Mouse (Mus musculus) left cerebral cortex, postnatal 4 days (tissue): ENCODE results near the gene Zkscan5. TPM values are rescaled to one million over a fixed set of nuclear protein-coding genes. Genes with fewer than 3 reads are reported as not detected.
"Not testable (repeated sequence)": the region's sequence is repeated elsewhere in the genome, so short reads cannot be mapped to it uniquely, and the experiment has no call there.

Experiments used
- DNase-seq: peaks from one replicate; pipeline ENCODE4 v3.0.0-alpha.2; 2022
- intact Hi-C: fragments of 180-260 bp; cut with DNase I; formaldehyde crosslinking; loops from one replicate; pipeline ENCODE4 v1.15.1; 2025
- total RNA-seq, 2 experiments: library from RNA; stranded (reverse); gene quantifications; 2 replicates each; pipeline ENCODE4 v1.2.3; 2021

Gene Zkscan5
- total RNA-seq = 10 to 100 TPM; 15.5 to 16.0 TPM

DNA sequence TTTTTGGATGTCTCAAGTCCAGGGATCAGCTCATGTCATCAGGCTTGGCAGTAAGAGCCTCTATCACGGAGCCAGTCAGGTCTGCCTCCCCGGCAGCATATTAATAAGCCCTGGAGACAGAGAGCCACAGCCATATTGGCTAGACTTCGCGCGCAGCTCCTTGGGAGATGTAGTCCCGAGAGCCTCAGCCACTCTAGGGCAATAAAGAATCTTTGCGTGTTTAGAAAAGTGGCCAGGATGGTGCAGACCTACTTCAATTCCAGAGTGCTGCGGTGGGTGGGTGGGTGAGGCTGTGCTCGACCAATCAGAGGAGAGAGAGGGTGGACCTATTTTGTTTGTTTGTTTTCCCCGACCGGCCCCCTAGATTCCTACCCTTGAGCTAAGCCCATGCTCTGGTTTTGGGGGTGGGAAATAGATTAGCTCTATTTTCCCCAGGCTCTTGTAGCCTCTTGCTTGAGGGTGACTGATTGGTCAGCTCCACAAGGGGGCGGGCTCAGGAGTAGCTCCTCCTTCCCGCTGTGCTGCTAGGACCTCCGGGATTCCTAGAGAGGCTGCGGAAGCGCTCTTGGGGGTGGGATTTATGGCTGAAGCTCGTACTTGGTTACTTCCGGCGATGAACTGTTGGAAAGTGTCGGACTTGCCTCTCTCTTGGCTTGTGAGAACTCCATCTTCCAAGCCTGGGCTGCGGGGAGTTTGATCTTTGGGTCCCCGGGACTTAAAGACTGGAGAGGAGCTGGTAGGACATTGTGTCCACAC lies at the start of gene Zkscan5:
TSS of gene Zkscan5 (plus strand) at position 627 of the 756 bp plus-strand sequence.
- intact Hi-C loops = no loop called here
- DNase-seq = peak; percentile 99

DNA sequence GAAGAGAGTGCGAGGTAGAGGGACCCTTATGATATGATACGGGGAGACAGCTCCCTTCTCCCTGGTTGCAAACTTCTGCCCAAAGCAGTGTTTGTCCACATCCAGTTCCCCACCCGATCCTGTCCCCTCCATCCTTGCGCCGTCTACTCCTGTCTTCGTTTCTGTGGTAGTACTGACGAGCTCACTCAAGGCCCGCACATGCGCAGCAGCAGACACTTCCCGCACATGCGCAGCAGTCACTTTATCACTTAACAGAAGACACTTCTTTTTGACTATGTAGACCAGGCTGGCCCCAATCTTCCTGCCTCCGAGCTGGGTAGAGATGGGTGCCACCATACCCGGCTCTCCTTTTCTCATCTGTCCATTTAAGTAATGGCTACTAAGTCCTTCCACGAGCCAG lies 43.0 kb upstream of the Zkscan5 start:
- DNase-seq = no peak
- intact Hi-C loops = no loop called here

GRCm38 (mm10) chr5:145164710-145165109 lies 39.7 kb upstream of the Zkscan5 start:
- intact Hi-C loops = no loop called here
- DNase-seq = no peak

DNA sequence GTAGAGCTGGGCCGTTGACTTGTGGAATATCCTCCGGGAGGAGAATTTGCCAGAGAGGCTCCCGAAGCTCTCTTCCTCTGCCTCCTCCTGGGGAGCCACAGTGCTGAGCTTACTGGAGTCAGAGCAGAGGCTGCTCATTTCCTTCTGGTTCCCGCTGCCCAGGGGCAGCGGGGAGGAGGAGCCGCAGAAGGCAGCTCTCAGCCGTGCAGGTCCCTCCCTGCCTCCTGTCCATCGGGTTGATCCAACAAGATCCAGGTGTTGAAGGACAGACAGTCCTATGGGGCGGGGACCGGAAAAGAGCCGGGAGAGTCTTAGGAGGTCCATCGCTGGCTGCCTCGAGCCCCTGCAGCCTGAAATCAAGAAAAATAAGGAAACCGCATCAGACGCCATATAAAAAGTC lies 39.2 kb upstream of the Zkscan5 start:
- intact Hi-C loops = no loop called here

GRCm38 (mm10) chr5:145166536-145167305 lies 37.6 kb upstream of the Zkscan5 start, which contains the start of the genes Ptcd1 and Cpsf4:
Gene Ptcd1 (minus strand): TSS chr5:145167108.
Gene Cpsf4 (plus strand): TSS chr5:145167213.
- intact Hi-C loops = no loop called here
- DNase-seq = peak; percentile 99

More for the DNA sequence above, 39.2 kb upstream of the Zkscan5 start:
- DNase-seq = no peak

DNA sequence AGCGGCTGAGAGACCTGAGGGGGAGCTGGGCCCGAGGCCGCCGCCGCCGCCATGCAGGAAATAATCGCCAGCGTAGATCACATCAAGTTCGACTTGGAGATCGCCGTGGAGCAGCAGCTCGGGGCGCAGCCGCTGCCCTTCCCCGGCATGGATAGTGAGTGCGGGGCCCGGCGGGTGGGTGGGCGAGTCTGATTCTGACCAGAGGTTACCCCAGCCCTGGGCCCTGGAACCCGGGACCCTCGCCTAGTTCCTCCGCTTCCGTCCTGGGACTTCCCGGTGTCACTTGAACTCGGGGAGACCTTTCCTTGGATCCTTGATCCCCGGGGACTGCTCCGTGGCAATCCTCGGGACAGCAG lies 37.1 kb upstream of the Zkscan5 start:
- no peak for DNase-seq
- intact Hi-C loops = no loop called here

DNA sequence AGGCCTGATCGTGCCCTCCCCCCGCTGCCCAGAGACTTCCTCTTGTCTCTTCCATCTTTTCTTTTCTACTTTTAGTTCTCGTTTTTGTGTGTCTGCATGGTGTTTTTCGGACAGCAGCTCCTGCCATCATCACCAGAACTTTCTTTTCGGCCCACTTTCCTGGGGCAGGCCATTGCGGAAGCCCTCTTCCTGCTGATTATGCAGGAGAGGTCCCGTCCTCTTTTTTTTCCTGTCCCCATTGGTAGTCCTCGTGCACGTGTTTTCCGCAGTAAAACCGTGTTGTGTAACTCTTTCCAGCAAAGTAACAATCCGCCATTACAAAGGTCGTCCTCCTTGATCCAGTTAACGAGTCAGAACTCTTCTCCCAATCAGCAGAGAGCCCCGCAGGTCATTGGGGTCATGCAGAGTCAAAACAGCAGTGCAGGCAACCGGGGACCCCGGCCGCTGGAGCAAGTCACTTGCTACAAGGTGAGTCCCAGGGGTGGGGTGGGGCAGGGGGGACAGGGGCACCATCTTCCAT lies 25.8 kb upstream of the Zkscan5 start:
- intact Hi-C loops = no loop called here
- no peak for DNase-seq

DNA sequence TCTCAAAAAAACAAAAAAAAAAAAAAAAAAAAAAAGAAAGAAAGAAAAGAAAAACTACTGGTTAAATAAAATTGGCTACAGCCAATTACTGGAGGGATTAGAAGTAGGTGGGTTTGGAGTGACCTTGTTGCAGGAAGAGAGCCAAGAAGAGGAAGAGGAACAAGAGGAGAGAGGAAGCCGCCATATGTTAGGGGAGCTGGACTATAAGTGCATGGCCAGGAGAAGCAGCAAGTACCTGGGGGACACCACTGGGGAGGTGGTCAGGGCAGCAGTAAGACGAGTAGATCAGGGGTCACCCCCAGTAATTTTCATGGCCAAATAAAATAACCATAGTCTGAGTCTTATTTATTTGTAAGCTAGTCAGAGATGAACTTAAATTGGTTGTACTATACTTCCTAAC lies 19.1 kb upstream of the Zkscan5 start:
- no peak for DNase-seq
- intact Hi-C loops = no loop called here

- intact Hi-C loops = no loop called here
- no peak for DNase-seq
Observed at GRCm38 (mm10) chr5:145189416-145189815, 14.9 kb upstream of the Zkscan5 start.

DNA sequence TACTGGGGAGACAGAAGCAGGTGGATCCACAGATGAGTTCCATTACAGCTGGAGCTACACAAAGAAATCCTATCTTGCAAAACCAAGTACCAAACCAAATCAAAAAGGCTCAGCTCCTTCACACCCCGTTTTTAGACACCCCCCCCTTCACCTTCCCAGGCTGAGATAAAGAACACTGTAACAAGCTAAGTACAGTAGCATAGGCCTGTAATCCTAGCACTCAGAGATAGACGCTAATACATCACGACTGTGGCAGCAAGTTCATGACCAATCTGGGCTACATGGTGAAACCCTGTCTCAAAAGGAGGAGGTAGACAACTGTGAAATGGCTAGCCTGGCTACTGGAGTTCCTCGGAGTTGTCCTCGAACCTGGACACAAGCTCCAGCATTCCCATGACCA lies 14.0 kb upstream of the Zkscan5 start:
- no peak for DNase-seq
- intact Hi-C loops = no loop called here

- intact Hi-C loops = no loop called here
- DNase-seq = peak; percentile 92
Observed at GRCm38 (mm10) chr5:145190875-145191798, 13.2 kb upstream of the Zkscan5 start.

DNA sequence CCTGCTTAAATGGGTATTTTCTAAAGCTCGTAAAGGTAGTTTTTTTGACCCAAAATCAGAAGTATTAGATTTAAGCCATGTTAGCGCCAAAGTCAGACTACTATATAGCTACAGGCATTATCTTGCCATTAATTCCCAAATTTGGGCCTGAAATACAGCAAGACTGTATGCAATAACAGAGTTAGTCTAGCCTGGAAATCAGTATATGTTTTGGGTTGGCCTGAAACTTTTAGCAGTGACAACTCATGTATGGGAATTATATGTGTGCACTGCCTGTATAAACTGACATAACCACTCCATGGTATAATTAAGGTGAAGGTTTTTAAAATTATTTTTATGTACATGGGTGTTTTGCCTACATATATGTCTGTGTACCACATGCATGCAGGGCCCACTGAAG lies 12.4 kb upstream of the Zkscan5 start, which contains the start of gene Atp5j2:
TSS of gene Atp5j2 (minus strand) at position 101 of the 400 bp plus-strand sequence.
- intact Hi-C loops = no loop called here
- DNase-seq = no peak

DNA sequence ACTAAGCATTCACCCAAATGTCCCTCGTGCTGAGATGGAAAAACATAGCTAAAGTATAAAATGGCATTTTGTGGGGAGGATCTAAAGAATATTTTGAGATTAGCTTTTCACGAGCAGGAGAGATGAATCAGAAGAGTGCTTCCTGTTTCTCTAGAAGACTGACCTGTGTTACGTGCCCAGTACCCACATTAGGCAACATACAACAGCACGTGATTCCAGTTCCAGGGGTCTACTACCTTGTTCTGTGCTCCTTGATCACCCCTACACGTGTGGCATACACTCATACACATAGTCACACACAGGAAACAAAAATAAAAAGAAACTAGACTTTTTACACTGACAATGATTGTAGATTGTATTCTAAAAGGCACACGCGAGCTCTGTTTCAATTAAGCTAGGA lies 4.0 kb upstream of the Zkscan5 start:
- intact Hi-C loops = no loop called here
- no peak for DNase-seq

DNA sequence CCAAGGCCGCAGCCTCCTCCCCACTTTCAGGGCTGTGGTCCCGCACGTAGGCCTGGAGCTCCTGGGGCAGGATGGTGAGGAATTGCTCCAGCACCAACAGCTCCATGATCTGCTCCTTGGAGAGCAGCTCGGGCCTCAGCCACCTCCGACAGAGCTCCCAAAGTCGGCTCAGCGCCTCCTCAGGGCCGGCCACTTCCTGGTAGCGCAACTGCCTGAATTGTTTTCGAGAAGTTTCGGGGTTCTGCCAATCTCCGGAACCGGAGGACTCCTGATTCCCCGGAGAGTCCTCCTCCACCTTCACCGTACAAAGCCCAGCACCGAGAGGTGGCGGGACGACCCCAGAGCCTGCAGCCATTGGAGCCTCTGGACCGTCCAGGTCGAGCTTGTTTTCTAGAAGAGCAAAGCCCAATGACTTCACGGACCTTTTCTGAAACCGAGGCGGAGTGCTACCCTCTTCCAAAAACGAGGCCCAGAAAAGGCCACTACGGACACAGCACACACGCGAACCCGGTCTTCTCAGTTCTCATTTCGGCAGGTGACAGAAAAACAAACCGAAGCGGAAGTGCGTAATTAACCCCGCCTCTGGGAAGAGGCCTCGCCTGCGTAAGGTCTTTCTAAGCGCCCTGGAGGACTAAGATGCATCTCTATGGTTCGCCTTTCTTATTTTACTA lies 2.9 kb upstream of the Zkscan5 start, which contains the start of gene Zkscan14:
TSS of gene Zkscan14 (minus strand) at position 548 of the 671 bp plus-strand sequence.
- peak; percentile 57 for DNase-seq
- intact Hi-C loops = no loop called here

DNA sequence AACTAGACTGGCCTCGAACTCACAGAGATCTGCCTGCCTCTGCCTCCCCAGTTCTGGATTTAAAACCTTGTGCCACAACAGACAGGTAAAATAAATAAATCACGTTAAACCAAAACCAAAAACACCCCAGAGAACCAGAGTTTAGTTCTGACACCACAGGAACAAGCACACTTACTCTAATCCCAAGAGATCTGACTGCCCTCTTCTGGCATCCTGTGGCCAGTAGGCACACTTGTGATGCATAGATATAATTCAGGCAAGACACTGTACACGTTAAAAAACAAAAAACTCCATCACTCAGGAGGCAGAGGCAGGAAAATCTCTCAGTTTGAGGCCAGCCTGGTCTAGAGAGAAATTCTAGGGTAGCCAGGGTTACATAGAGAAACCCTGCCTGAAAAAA lies 1.9 kb upstream of the Zkscan5 start:
- intact Hi-C loops = no loop called here
- no peak for DNase-seq

GRCm38 (mm10) chr5:145205041-145205440 lies 679 bp downstream of the Zkscan5 start:
- DNase-seq = no peak
- intact Hi-C loops = no loop called here

- intact Hi-C loops = no loop called here
- no peak for DNase-seq
Observed at GRCm38 (mm10) chr5:145207385-145207784, 3.0 kb downstream of the Zkscan5 start.

- intact Hi-C loops = no loop called here
Observed at GRCm38 (mm10) chr5:145207954-145208353, 3.6 kb downstream of the Zkscan5 start.

DNA sequence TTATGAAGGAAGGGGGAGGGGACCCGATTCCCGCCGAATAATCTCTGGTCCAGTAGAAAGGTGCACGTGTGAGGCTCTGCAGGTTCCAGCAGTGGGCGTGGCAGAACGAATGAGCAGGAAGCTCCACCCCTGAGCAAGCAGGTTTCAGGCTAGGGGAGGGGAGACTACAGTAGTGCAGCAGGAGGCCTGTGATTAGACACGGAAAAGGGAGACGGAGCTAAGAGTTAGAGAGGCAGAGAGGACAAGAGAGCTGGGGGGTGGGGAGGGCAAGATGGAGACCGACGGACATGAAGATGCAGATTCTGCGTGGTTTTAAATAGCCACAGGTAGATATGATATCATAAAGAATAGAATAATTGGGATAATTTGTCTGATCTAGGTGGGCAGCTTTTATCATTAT lies 4.0 kb downstream of the Zkscan5 start:
- DNase-seq, intact Hi-C loops: not testable (repeated sequence)

More at GRCm38 (mm10) chr5:145207954-145208353, 3.6 kb downstream of the Zkscan5 start:
- DNase-seq = no peak

DNA sequence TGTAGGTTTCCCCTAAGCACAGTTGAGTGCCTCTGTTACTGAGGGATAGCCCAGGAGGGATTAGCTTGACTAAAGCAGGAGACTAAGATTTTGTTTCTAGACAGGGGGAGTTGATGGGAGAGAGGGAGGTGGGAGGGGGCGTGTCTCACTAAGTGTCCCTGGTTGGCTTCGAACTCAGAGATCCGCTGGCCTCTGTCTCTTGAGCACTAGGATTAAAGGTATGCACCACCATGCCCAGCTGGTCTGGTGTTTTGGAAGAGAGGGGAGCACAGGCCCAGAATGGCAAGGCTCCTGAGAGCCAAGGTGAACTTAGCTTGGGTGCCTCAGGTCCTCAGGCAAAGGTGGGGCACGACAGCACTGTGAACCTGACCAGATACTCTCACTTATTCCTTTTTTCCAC lies 7.0 kb downstream of the Zkscan5 start:
- intact Hi-C loops = no loop called here
- DNase-seq = no peak
